Mouse (Mus musculus) liver, embryonic 14.5 days (tissue): Measurements from ENCODE around the gene Ncln. TPM values are rescaled to one million over a fixed set of nuclear protein-coding genes. Genes with fewer than 3 reads are reported as not detected.

Experiments used
- ATAC-seq: fragments of 200-750 bp; cut with Nextera tagmentation; 2 replicates; pipeline ENCODE4 v1.8.0; 2017; ENCODE audit warnings: moderate number of reproducible peaks, mild to moderate bottlenecking, moderate library complexity; ENCODE audit not compliant: insufficient read depth
- DNase-seq, 3 experiments: peaks; one replicate each; pipeline ENCODE4 v3.0.0-alpha.2; 2012 to 2013; ENCODE audit warnings: low read depth in 3 of 3, low spot score in 3 of 3
- H3K27ac ChIP-seq: fragments of 300-500 bp; sonication (generic); 2 replicates; pipeline ENCODE4 v1.5.1; 2014; ENCODE audit warnings: moderate library complexity, mild to moderate bottlenecking, control low read depth, inconsistent platforms
- H3K27me3 ChIP-seq: fragments of 300-500 bp; sonication (generic); 2 replicates; pipeline ENCODE4 v1.6.1; 2014; ENCODE audit warnings: mild to moderate bottlenecking, low read length, moderate library complexity; ENCODE audit not compliant: control insufficient read depth, insufficient read depth
- H3K36me3 ChIP-seq: fragments of 300-500 bp; sonication (generic); replicated peaks from 2 replicates; pipeline ENCODE4 v1.6.1; 2014; ENCODE audit warnings: low read depth; ENCODE audit not compliant: control insufficient read depth, insufficient read depth
- H3K4me1 ChIP-seq, 2 experiments: fragments of 200-500 bp in 1 of 2; fragments of 300-500 bp in 1 of 2; sonication (generic) in 1 of 2; replicated peaks; 2 replicates each; pipeline ENCODE4 v1.6.1; 2012 to 2014; ENCODE audit warnings: antibody characterized with exemption in 1 of 2, inconsistent platforms in 1 of 2, low read length in 1 of 2; ENCODE audit not compliant: control insufficient read depth in 2 of 2, insufficient read depth in 2 of 2
- H3K4me2 ChIP-seq: fragments of 300-500 bp; sonication (generic); 2 replicates; pipeline ENCODE4 v1.6.1; 2014; ENCODE audit warnings: low read depth, mild to moderate bottlenecking, control low read depth, moderate library complexity
- H3K4me3 ChIP-seq, 2 experiments: fragments of 200-500 bp in 1 of 2; fragments of 300-500 bp in 1 of 2; sonication (generic) in 1 of 2; 2 replicates each; pipeline ENCODE4 v1.5.1; 2012 to 2014; ENCODE audit warnings: low read depth in 2 of 2, low read length in 2 of 2, mild to moderate bottlenecking in 2 of 2, control low read depth in 1 of 2, inconsistent platforms in 1 of 2, moderate library complexity in 1 of 2; ENCODE audit not compliant: insufficient read depth in 1 of 2
- H3K9ac ChIP-seq: fragments of 300-500 bp; sonication (generic); replicated peaks from 2 replicates; pipeline ENCODE4 v1.6.1; 2014; ENCODE audit warnings: mild to moderate bottlenecking, control low read depth, moderate library complexity
- H3K9me3 ChIP-seq: fragments of 300-500 bp; sonication (generic); 2 replicates; pipeline ENCODE4 v1.6.1; 2016; ENCODE audit warnings: low read length, mixed read lengths; ENCODE audit not compliant: control insufficient read depth
- CTCF ChIP-seq: IDR thresholded peaks from 2 replicates; pipeline ENCODE4 v1.5.1; 2016; ENCODE audit warnings: antibody characterized with exemption, low read depth, control low read depth
- EP300 ChIP-seq: IDR thresholded peaks from 2 replicates; pipeline ENCODE4 v1.6.1; 2016; ENCODE audit warnings: antibody characterized with exemption, low read depth
- WGBS: fragments of 180-500 bp; shearing (Covaris S2); extraction: QIAGEN DNeasy Blood & Tissue Kit; methylation state at CpG from one replicate; pipeline ENCODE4 v1.1.7; 2014; ENCODE audit not compliant: insufficient replicate concordance; 5-methylcytosine and 5-hydroxymethylcytosine counted together
- polyA plus RNA-seq, 2 experiments: library from polyadenylated mRNA; depleted of rRNA in 1 of 2; stranded (reverse) in 1 of 2; unstranded in 1 of 2; fragments of >200 nt; fragmentation: Nextera tagmentation in 1 of 2; extraction: Ambion mirVana in 1 of 2; gene quantifications; 2 replicates each; pipeline versions ENCODE4 v1.2.1 to v1.2.3; 2012 to 2014

The Ncln gene
- polyA plus RNA-seq, 2 experiments, result 23.7 to 55.7 TPM

GRCm38 (mm10) chr10:81489941-81490340, 6.3 kb downstream of the Ncln start:
- no peaks in the 10 kb centered on the region for H3K27me3 ChIP-seq
- no peak overlapping the region for H3K9ac ChIP-seq
- H3K27ac ChIP-seq, result no peak overlapping the region
- H3K4me1 ChIP-seq, result peaks cover 1 to 5% of the 10 kb centered on the region in 2 experiments; a peak in 2 of 4 replicates
- ATAC-seq (no peak), DNase-seq (no peak)
- H3K9me3 ChIP-seq, result no peaks in the 10 kb centered on the region
- WGBS, result 82% methylated on average over 14 of the region's 14 CpGs
- no peak for TF ChIP-seq CTCF
- TF ChIP-seq EP300, result no peak
- no peak overlapping the region for H3K4me2 ChIP-seq
- H3K36me3 ChIP-seq, result peaks cover 21% of the 10 kb centered on the region
- H3K4me3 ChIP-seq, result no peak overlapping the region

GRCm38 (mm10) chr10:81488081-81488480, 8.1 kb downstream of the Ncln start:
- WGBS, result 86% methylated on average over 11 of the region's 11 CpGs
- ATAC-seq (no peak), DNase-seq (no peak)
- H3K27me3 ChIP-seq, result no peaks in the 10 kb centered on the region
- H3K4me3 ChIP-seq, result no peak overlapping the region
- H3K27ac ChIP-seq, result no peak overlapping the region
- no peaks in the 10 kb centered on the region for H3K4me1 ChIP-seq
- TF ChIP-seq EP300 (no peak), CTCF (no peak)
- no peak overlapping the region for H3K9ac ChIP-seq
- H3K9me3 ChIP-seq, result no peaks in the 10 kb centered on the region
- peaks cover 21% of the 10 kb centered on the region for H3K36me3 ChIP-seq
- H3K4me2 ChIP-seq, result no peak overlapping the region

- Histone ChIP-seq H3K9ac (no peak overlapping the region), H3K36me3 (peaks cover 18% of the 10 kb centered on the region)
- whole genome bisulfite sequencing, result 67% methylated on average over 10 of the region's 10 CpGs
These were observed 9.7 kb downstream of the Ncln start for GRCm38 (mm10) chr10:81486496-81486895.

GRCm38 (mm10) chr10:81485479-81486018, 10.6 kb downstream of the Ncln start:
- no peak for DNase-seq
- H3K9ac ChIP-seq, result no peak overlapping the region
- H3K27ac ChIP-seq, result no peak overlapping the region
- H3K4me3 ChIP-seq, result no peak overlapping the region
- ATAC-seq, result no peak
- H3K36me3 ChIP-seq, result peaks cover 18% of the 10 kb centered on the region
- no peaks in the 10 kb centered on the region for H3K4me1 ChIP-seq
- TF ChIP-seq EP300 (no peak), CTCF (no peak)
- peaks cover 18% of the 10 kb centered on the region for H3K27me3 ChIP-seq
- no peak overlapping the region for H3K4me2 ChIP-seq
- H3K9me3 ChIP-seq, result no peaks in the 10 kb centered on the region
- 42% methylated on average over 7 of the region's 7 CpGs for WGBS

More at GRCm38 (mm10) chr10:81486496-81486895, 9.7 kb downstream of the Ncln start:
- no peaks in the 10 kb centered on the region for H3K9me3 ChIP-seq
- no peak for DNase-seq
- H3K27me3 ChIP-seq, result peaks cover 10% of the 10 kb centered on the region
- no peak for TF ChIP-seq CTCF
- no peak overlapping the region for H3K4me3 ChIP-seq
- H3K4me2 ChIP-seq, result no peak overlapping the region
- H3K4me1 ChIP-seq, result no peaks in the 10 kb centered on the region
- no peak overlapping the region for H3K27ac ChIP-seq
- ATAC-seq, result no peak

- TF ChIP-seq EP300, result no peak
- TF ChIP-seq CTCF, result peak; percentile 39
- peaks cover 18% of the 10 kb centered on the region for H3K36me3 ChIP-seq
- DNase-seq (no peak), ATAC-seq (no peak)
- H3K4me3 ChIP-seq, result no peak overlapping the region
- no peak overlapping the region for H3K27ac ChIP-seq
- H3K27me3 ChIP-seq, result peaks cover 18% of the 10 kb centered on the region
- no peak overlapping the region for H3K4me2 ChIP-seq
- no peaks in the 10 kb centered on the region for H3K9me3 ChIP-seq
- H3K9ac ChIP-seq, result no peak overlapping the region
- WGBS, result 6% methylated on average over 2 of the region's 2 CpGs
- no peaks in the 10 kb centered on the region for H3K4me1 ChIP-seq
These were observed 11.1 kb downstream of the Ncln start for GRCm38 (mm10) chr10:81485060-81485449.
